In genomic region chr1:58215956-58216532, GRCm38 (mm10) we compare ENCODE assay signal across 17 mouse cellular contexts. TPM values are rescaled to one million over a fixed set of nuclear protein-coding genes. Genes with fewer than 3 reads are reported as not detected.
"Had no signal": no experiment of that assay in that cellular context is flagged by ENCODE, and none has a peak within 500 bp of the region (broad histone marks: within the 10 kb centered on the region; RNA-seq: fewer than 3 reads in every experiment).

No protein-coding gene starts in this region.

- H3K27ac ChIP-seq: kidney, embryonic 15.5 days; limb, embryonic 13.5 days; liver, embryonic 15.5 days; macrophage had no signal

- H3K4me2 ChIP-seq: kidney, embryonic 15.5 days; limb, embryonic 13.5 days; liver, embryonic 11.5 days; liver, embryonic 15.5 days; midbrain, embryonic 11.5 days had no signal

- DNase-seq: kidney, adult 2 months; kidney, postnatal 14 days; layer of hippocampus, postnatal 36 days; lung, adult 2 months; right cerebral cortex, postnatal 14 days; thymus, adult 18-20 months; thymus, postnatal 14 days had no signal

- H3K9ac ChIP-seq: kidney, embryonic 15.5 days; limb, embryonic 13.5 days; liver, embryonic 15.5 days had no signal

- H3K36me3 ChIP-seq: kidney, embryonic 15.5 days; limb, embryonic 13.5 days; liver, embryonic 15.5 days had no signal

- ATAC-seq: intestine, embryonic 16.5 days had no signal

- H3K4me3 ChIP-seq: kidney, embryonic 15.5 days; limb, embryonic 13.5 days; liver, embryonic 15.5 days had no signal

- H3K4me1 ChIP-seq: kidney, embryonic 15.5 days had no signal

- H3K27me3 ChIP-seq: kidney, embryonic 15.5 days; limb, embryonic 13.5 days; liver, embryonic 15.5 days; megakaryocyte, embryonic 14.5 days had no signal

- H3K9me3 ChIP-seq: kidney, embryonic 15.5 days; limb, embryonic 13.5 days; liver, embryonic 15.5 days had no signal

RNA-seq across cellular contexts. Expression of gene Aox4, which starts 5.8 kb away (rescaled TPM):
- polyA plus RNA-seq: large intestine, adult 2 months; macrophage; midbrain, embryonic 11.5 days; spleen, adult 2 months had no signal
